Mouse (Mus musculus) ES-E14 (cell line): ENCODE measurements around the gene Vps33a.

Experiments used
- CHD2 ChIP-seq: IDR thresholded peaks from 2 replicates; pipeline ENCODE4 v1.6.1; 2014; ENCODE audit warnings: mild to moderate bottlenecking, low read depth, low read length, inconsistent platforms
- HCFC1 ChIP-seq: IDR thresholded peaks from 2 replicates; pipeline ENCODE4 v1.6.1; 2012; ENCODE audit warnings: low read length, inconsistent platforms, borderline replicate concordance; ENCODE audit not compliant: insufficient read depth
- MAFK ChIP-seq: IDR thresholded peaks from 2 replicates; pipeline ENCODE4 v1.6.1; 2014; ENCODE audit warnings: mild to moderate bottlenecking, low read depth, low read length, inconsistent platforms; ENCODE audit not compliant: insufficient read depth
- ZC3H11A ChIP-seq: IDR thresholded peaks from 2 replicates; pipeline ENCODE4 v1.6.1; 2012; ENCODE audit warnings: low read depth, mild to moderate bottlenecking, inconsistent platforms, low read length, borderline replicate concordance
- ZNF384 ChIP-seq: IDR thresholded peaks from 2 replicates; pipeline ENCODE4 v1.6.1; 2012; ENCODE audit warnings: low read depth, low read length, inconsistent platforms

DNA sequence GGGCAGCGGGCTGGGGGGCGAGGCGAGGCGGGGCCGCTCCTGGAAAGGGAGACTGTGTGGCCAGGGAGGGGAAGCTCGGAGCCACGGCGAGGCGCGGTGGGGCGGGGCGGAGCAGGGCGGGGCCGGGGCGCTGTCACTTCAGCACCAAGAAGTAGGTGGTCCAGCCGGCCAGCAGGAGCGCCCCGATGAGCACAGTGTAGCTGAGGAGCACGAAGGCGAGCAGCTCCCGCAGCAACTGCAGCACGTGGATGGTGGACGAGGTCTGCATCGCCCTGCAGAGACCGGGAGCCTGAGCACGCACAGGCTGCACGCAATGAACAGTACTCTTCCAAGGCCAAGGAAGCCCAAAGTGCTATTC is 48.5 kb downstream of the Vps33a start:
- TF ChIP-seq CHD2 (no peak), ZC3H11A (no peak), HCFC1 (no peak), MAFK (no peak), ZNF384 (no peak)
